Mouse (Mus musculus) MEL (cell line): ENCODE results near the gene Ppil2. TPM values are rescaled to one million over a fixed set of nuclear protein-coding genes. Genes with fewer than 3 reads are reported as not detected.

Source experiments
- DNase-seq: peaks from one replicate; pipeline ENCODE4 v3.0.0; 2011; ENCODE audit warnings: low read depth, low spot score
- H3K27ac ChIP-seq: 2 replicates; pipeline ENCODE4 v1.5.1; 2012; ENCODE audit warnings: low read depth, mild to moderate bottlenecking, control low read depth, low read length, moderate library complexity; ENCODE audit not compliant: control insufficient read depth
- H3K27me3 ChIP-seq, 2 experiments: fragments of 150-350 bp in 1 of 2; sonication (generic) in 1 of 2; 2 replicates each; pipeline ENCODE4 v1.6.1; 2012; ENCODE audit warnings: low read length in 2 of 2, mild to moderate bottlenecking in 2 of 2, improper control_type of control experiment in 1 of 2, moderate library complexity in 1 of 2; ENCODE audit not compliant: insufficient read depth in 2 of 2, control insufficient read depth in 1 of 2
- H3K36me3 ChIP-seq, 2 experiments: 2 replicates each; pipeline ENCODE4 v1.6.1; 2012 to 2014; ENCODE audit warnings: low read length in 2 of 2, improper control_type of control experiment in 1 of 2, inconsistent platforms in 1 of 2, mild to moderate bottlenecking in 1 of 2; ENCODE audit not compliant: insufficient read depth in 2 of 2, control insufficient read depth in 1 of 2
- H3K4me1 ChIP-seq, 2 experiments: fragments of 150-350 bp in 1 of 2; sonication (generic) in 1 of 2; 2 replicates each; pipeline ENCODE4 v1.6.1; 2012; ENCODE audit warnings: low read length in 2 of 2, improper control_type of control experiment in 1 of 2, mild to moderate bottlenecking in 1 of 2; ENCODE audit not compliant: insufficient read depth in 2 of 2, control insufficient read depth in 1 of 2
- H3K4me3 ChIP-seq, 2 experiments: fragments of 150-350 bp in 1 of 2; sonication (generic) in 1 of 2; 2 replicates each; pipeline ENCODE4 v1.5.1; 2012; ENCODE audit warnings: low read depth in 2 of 2, low read length in 2 of 2, mild to moderate bottlenecking in 2 of 2, moderate library complexity in 2 of 2, control low read depth in 1 of 2, improper control_type of control experiment in 1 of 2; ENCODE audit not compliant: control insufficient read depth in 1 of 2, insufficient read depth in 1 of 2
- H3K79me2 ChIP-seq: 2 replicates; pipeline ENCODE4 v1.6.1; 2012; ENCODE audit warnings: mild to moderate bottlenecking, low read length, moderate library complexity; ENCODE audit not compliant: control insufficient read depth, poor library complexity, insufficient read depth
- H3K9ac ChIP-seq: 2 replicates; pipeline ENCODE4 v1.6.1; 2012; ENCODE audit warnings: low read depth, mild to moderate bottlenecking, control low read depth, low read length, moderate library complexity; ENCODE audit not compliant: control insufficient read depth, poor library complexity, severe bottlenecking
- H3K9me3 ChIP-seq: fragments of 150-350 bp; sonication (generic); replicated peaks from 2 replicates; pipeline ENCODE4 v1.6.1; 2012; ENCODE audit warnings: mild to moderate bottlenecking, low read length, improper control_type of control experiment, moderate library complexity; ENCODE audit not compliant: insufficient read depth
- BHLHE40 ChIP-seq: IDR thresholded peaks from 2 replicates; pipeline ENCODE4 v1.6.1; 2012; ENCODE audit warnings: low read depth, mild to moderate bottlenecking, inconsistent platforms, low read length, improper control_type of control experiment, borderline replicate concordance
- CHD2 ChIP-seq: IDR thresholded peaks from 2 replicates; pipeline ENCODE4 v1.6.1; 2011; ENCODE audit warnings: low read length, improper control_type of control experiment
- CTCF ChIP-seq, 3 experiments: IDR thresholded peaks in 2 of 3; conservative IDR thresholded peaks in 1 of 3; 2 replicates each; pipeline ENCODE4 v1.5.1; 2011 to 2012; ENCODE audit warnings: low read length in 3 of 3, low read depth in 2 of 3, mild to moderate bottlenecking in 2 of 3, improper control_type of control experiment in 1 of 3, inconsistent platforms in 1 of 3, mixed read lengths in 1 of 3, moderate library complexity in 1 of 3; ENCODE audit not compliant: control insufficient read depth in 1 of 3, insufficient read depth in 1 of 3, poor library complexity in 1 of 3, severe bottlenecking in 1 of 3
- E2F4 ChIP-seq: IDR thresholded peaks from 2 replicates; pipeline ENCODE4 v1.6.1; 2011; ENCODE audit warnings: low read depth, low read length, improper control_type of control experiment, borderline replicate concordance
- ELF1 ChIP-seq: IDR thresholded peaks from 2 replicates; pipeline ENCODE4 v1.6.1; 2014; ENCODE audit warnings: low read depth, mild to moderate bottlenecking, inconsistent platforms, low read length, improper control_type of control experiment, moderate library complexity
- EP300 ChIP-seq, 2 experiments: IDR thresholded peaks; 2 replicates each; pipeline ENCODE4 v1.6.1; 2011; ENCODE audit warnings: improper control_type of control experiment in 2 of 2, low read length in 2 of 2, low read depth in 1 of 2, mild to moderate bottlenecking in 1 of 2
- ETS1 ChIP-seq: IDR thresholded peaks from 2 replicates; pipeline ENCODE4 v1.6.1; 2012; ENCODE audit warnings: low read depth, mild to moderate bottlenecking, inconsistent platforms, low read length, improper control_type of control experiment, moderate library complexity
- GATA1 ChIP-seq: IDR thresholded peaks from 2 replicates; pipeline ENCODE4 v1.6.1; 2011; ENCODE audit warnings: low read depth, low read length, improper control_type of control experiment
- KAT2A ChIP-seq: conservative IDR thresholded peaks from 2 replicates; pipeline ENCODE4 v1.6.1; 2012; ENCODE audit warnings: low read depth, low read length, improper control_type of control experiment, inconsistent platforms
- MAZ ChIP-seq: IDR thresholded peaks from 2 replicates; pipeline ENCODE4 v1.6.1; 2012; ENCODE audit warnings: low read depth, mild to moderate bottlenecking, inconsistent platforms, low read length, improper control_type of control experiment
- MXI1 ChIP-seq: IDR thresholded peaks from 2 replicates; pipeline ENCODE4 v1.6.1; 2011; ENCODE audit warnings: mild to moderate bottlenecking, low read depth, low read length, improper control_type of control experiment
- MYB ChIP-seq: IDR thresholded peaks from 2 replicates; pipeline ENCODE4 v1.6.1; 2011; ENCODE audit warnings: mild to moderate bottlenecking, low read depth, low read length, improper control_type of control experiment
- POLR2AphosphoS5 ChIP-seq: IDR thresholded peaks from 2 replicates; pipeline ENCODE4 v1.6.1; 2012; ENCODE audit warnings: low read depth, borderline replicate concordance, mild to moderate bottlenecking, inconsistent platforms, low read length, moderate library complexity, mixed read lengths
- RCOR1 ChIP-seq: IDR thresholded peaks from 2 replicates; pipeline ENCODE4 v1.6.1; 2012; ENCODE audit warnings: low read depth, mild to moderate bottlenecking, inconsistent platforms, low read length, improper control_type of control experiment
- SIN3A ChIP-seq: IDR thresholded peaks from 2 replicates; pipeline ENCODE4 v1.6.1; 2012; ENCODE audit warnings: low read length, improper control_type of control experiment, inconsistent platforms
- SMC3 ChIP-seq: IDR thresholded peaks from 2 replicates; pipeline ENCODE4 v1.6.1; 2011; ENCODE audit warnings: low read depth, low read length, improper control_type of control experiment
- TAL1 ChIP-seq: IDR thresholded peaks from 2 replicates; pipeline ENCODE4 v1.6.1; 2012; ENCODE audit warnings: mild to moderate bottlenecking, inconsistent platforms, low read length, moderate library complexity, mixed read lengths
- USF1 ChIP-seq: IDR thresholded peaks from 2 replicates; pipeline ENCODE4 v1.6.1; 2014; ENCODE audit warnings: low read depth, mild to moderate bottlenecking, inconsistent platforms, low read length, improper control_type of control experiment, moderate library complexity
- USF2 ChIP-seq, 2 experiments: IDR thresholded peaks; 2 replicates each; pipeline ENCODE4 v1.6.1; 2011 to 2012; ENCODE audit warnings: improper control_type of control experiment in 2 of 2, low read length in 2 of 2, borderline replicate concordance in 1 of 2, inconsistent platforms in 1 of 2, low read depth in 1 of 2, mild to moderate bottlenecking in 1 of 2; ENCODE audit not compliant: insufficient read depth in 1 of 2
- ZC3H11A ChIP-seq: IDR thresholded peaks from 2 replicates; pipeline ENCODE4 v1.6.1; 2012; ENCODE audit warnings: low read depth, mild to moderate bottlenecking, inconsistent platforms, low read length, improper control_type of control experiment
- ZMIZ1 ChIP-seq: IDR thresholded peaks from 2 replicates; pipeline ENCODE4 v1.6.1; 2012; ENCODE audit warnings: low read depth, mild to moderate bottlenecking, inconsistent platforms, low read length, improper control_type of control experiment, moderate library complexity
- polyA plus RNA-seq, 2 experiments: library from polyadenylated mRNA; stranded (reverse) in 1 of 2; unstranded in 1 of 2; fragments of >175 nt in 1 of 2; fragments of >200 nt in 1 of 2; gene quantifications; 2 replicates each; pipeline versions ENCODE4 v1.2.1 to v1.2.4; 2012; ENCODE audit warnings: low replicate concordance in 2 of 2, low read depth in 1 of 2; ENCODE audit not compliant: insufficient read length in 2 of 2, insufficient read depth in 1 of 2, missing spikeins in 1 of 2
- total RNA-seq: library from RNA; depleted of rRNA; stranded (reverse); fragments of 300-350 nt; gene quantifications from 2 replicates; pipeline ENCODE4 v1.2.3, GENCODE M21; 2012

Ppil2 gene
- total and polyA plus RNA-seq, 3 experiments: 62.9 to 81.2 TPM; not detected in 1

DNA sequence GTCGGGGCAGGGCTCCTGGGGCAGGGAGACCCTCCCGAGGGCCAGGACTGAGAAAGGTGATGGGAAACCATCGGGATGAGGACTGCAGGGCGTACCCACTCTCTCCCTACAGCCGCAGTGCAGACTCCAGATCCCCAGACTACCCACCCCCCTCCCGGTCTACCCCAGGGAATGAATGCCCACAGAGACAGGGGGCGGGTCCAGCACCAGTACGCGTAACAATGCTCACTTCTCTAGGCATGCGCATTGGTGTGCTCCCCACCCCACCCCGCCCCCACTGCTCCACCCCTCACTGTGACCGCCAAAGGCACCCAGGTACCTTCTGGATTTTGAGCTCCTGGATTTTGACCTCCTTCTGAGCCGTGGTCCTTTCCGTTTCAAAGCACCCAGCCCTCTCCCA is 10.5 kb upstream of the Ppil2 start (continued):
- no peak for TF ChIP-seq SMC3

GRCm38 (mm10) chr16:17117309-17117799 is 6.3 kb upstream of the Ppil2 start:
- Histone ChIP-seq H3K4me3 (no peak overlapping the region), H3K27me3 (no peaks in the 10 kb centered on the region), H3K4me1 (no peaks in the 10 kb centered on the region), H3K36me3 (0 out of 4 replicates have a peak, but pooled peaks cover 0 to 1% of the 10 kb centered on the region in 2 experiments), H3K79me2 (no peaks in the 10 kb centered on the region), H3K9me3 (no peaks in the 10 kb centered on the region), H3K9ac (no peak overlapping the region), H3K27ac (no peak overlapping the region)
- TF ChIP-seq POLR2AphosphoS5 (no peak), ZMIZ1 (no peak), CHD2 (no peak), ELF1 (no peak), EP300 (IDR thresholded peaks at IDR 0.05; ENCODE audit: low read depth in 1 of 2, low read length in 2 of 2) (no peak), RCOR1 (no peak), BHLHE40 (no peak), MXI1 (no peak), USF1 (no peak), GATA1 (no peak), E2F4 (no peak), TAL1 (no peak), MAZ (no peak), MYB (no peak), USF2 (IDR thresholded peaks at IDR 0.05; ENCODE audit: borderline replicate concordance in 1 of 2, insufficient read depth in 1 of 2, low read depth in 1 of 2, low read length in 2 of 2) (no peak), ETS1 (no peak), CTCF (IDR thresholded peaks at IDR 0.05 in 2 of 3, conservative IDR thresholded peaks at IDR 0.05 in 1 of 3; ENCODE audit: control insufficient read depth in 1 of 3, insufficient read depth in 1 of 3, low read depth in 2 of 3, low read length in 3 of 3, poor library complexity in 1 of 3, severe bottlenecking in 1 of 3) (no peak)
- DNase-seq: no peak

- no peaks in the 10 kb centered on the region for H3K9me3 ChIP-seq
- H3K4me3 ChIP-seq: no peak overlapping the region
- H3K27ac ChIP-seq: no peak overlapping the region
- no peaks in the 10 kb centered on the region; the same call in 1 of the 2 replicates for H3K79me2 ChIP-seq
- no peak for DNase-seq
- H3K9ac ChIP-seq: no peak overlapping the region
- peaks cover 0 to 2% of the 10 kb centered on the region in 2 experiments; a peak in 2 of 4 replicates for H3K4me1 ChIP-seq
- no peaks in the 10 kb centered on the region for H3K27me3 ChIP-seq
- TF ChIP-seq ZC3H11A: no peak
- TF ChIP-seq SMC3: no peak
- no peak for TF ChIP-seq SIN3A
- TF ChIP-seq KAT2A: no peak
- peaks cover 2 to 9% of the 10 kb centered on the region in 2 experiments; a peak in 3 of 4 replicates for H3K36me3 ChIP-seq
These were observed 6.5 kb downstream of the Ppil2 start for GRCm38 (mm10) chr16:17104600-17104999.
